Mouse (Mus musculus): ENCODE results near the gene Cfh.
"Not testable (repeated sequence)": the region's sequence is repeated elsewhere in the genome, so short reads cannot be mapped to it uniquely, and the experiment has no call there.

Gene Cfh

GRCm38 (mm10) chr1:140183664-140184063, at the start of gene Cfh:
Gene Cfh (minus strand): TSS chr1:140183764.
- DNase-seq = not testable (repeated sequence)

GRCm38 (mm10) chr1:140226673-140227072, 43.1 kb upstream of the Cfh start:
- no peak for DNase-seq

- no peak for DNase-seq
Observed at GRCm38 (mm10) chr1:140225221-140225620, 41.7 kb upstream of the Cfh start.

- no peak for DNase-seq
Observed at GRCm38 (mm10) chr1:140205329-140205728, 21.8 kb upstream of the Cfh start.

- DNase-seq = not testable (repeated sequence)
Observed at GRCm38 (mm10) chr1:140188500-140188899, 4.9 kb upstream of the Cfh start.

GRCm38 (mm10) chr1:140183208-140183607, 356 bp downstream of the Cfh start:
- DNase-seq = peak; percentile 28

- DNase-seq = no peak
Observed at GRCm38 (mm10) chr1:140180125-140180524, 3.4 kb downstream of the Cfh start.

- DNase-seq = no peak
Observed at GRCm38 (mm10) chr1:140175442-140175841, 8.1 kb downstream of the Cfh start.

GRCm38 (mm10) chr1:140171581-140172154, 11.9 kb downstream of the Cfh start:
- no peak for DNase-seq

GRCm38 (mm10) chr1:140158970-140159369, 24.6 kb downstream of the Cfh start:
- DNase-seq = no peak

- no peak for DNase-seq
Observed at GRCm38 (mm10) chr1:140069471-140069870, 114.1 kb downstream of the Cfh start.
